Mouse (Mus musculus) midbrain, postnatal 0 days (tissue): ENCODE data around the gene Galnt9. TPM values are rescaled to one million over a fixed set of nuclear protein-coding genes. Genes with fewer than 3 reads are reported as not detected.
A peak's percentile ranks its signal among the peaks of the same experiment; 100 is the strongest.

Source experiments
- ATAC-seq: fragments of 200-750 bp; cut with Nextera tagmentation; 2 replicates; pipeline ENCODE4 v1.8.0; 2017; ENCODE audit warnings: moderate number of reproducible peaks, mild to moderate bottlenecking, moderate TSS enrichment, moderate library complexity; ENCODE audit not compliant: low FRiP score
- DNase-seq: peaks from one replicate; pipeline ENCODE4 v3.0.0-alpha.2; 2015; ENCODE audit warnings: low spot score
- H3K27ac ChIP-seq: fragments of 300-500 bp; sonication (generic); 2 replicates; pipeline ENCODE4 v1.5.1; 2014; ENCODE audit warnings: low read depth, mild to moderate bottlenecking, low read length, mixed read lengths
- H3K27me3 ChIP-seq: fragments of 300-500 bp; sonication (generic); 2 replicates; pipeline ENCODE4 v1.6.1; 2014; ENCODE audit warnings: low read length, control low read depth, mixed read lengths; ENCODE audit not compliant: insufficient read depth
- H3K36me3 ChIP-seq: fragments of 300-500 bp; sonication (generic); 2 replicates; pipeline ENCODE4 v1.6.1; 2014; ENCODE audit warnings: low read length, control low read depth, mixed read lengths; ENCODE audit not compliant: insufficient read depth
- H3K4me1 ChIP-seq: fragments of 300-500 bp; sonication (generic); 2 replicates; pipeline ENCODE4 v1.6.1; 2014; ENCODE audit warnings: mild to moderate bottlenecking, control low read depth, antibody characterized with exemption, low read length, mixed read lengths; ENCODE audit not compliant: insufficient read depth
- H3K4me2 ChIP-seq: fragments of 300-500 bp; sonication (generic); 2 replicates; pipeline ENCODE4 v1.6.1; 2014; ENCODE audit warnings: low read depth, mild to moderate bottlenecking, low read length, mixed read lengths; ENCODE audit not compliant: poor library complexity, severe bottlenecking
- H3K4me3 ChIP-seq: fragments of 300-500 bp; sonication (generic); 2 replicates; pipeline ENCODE4 v1.5.1; 2014; ENCODE audit warnings: low read depth, mild to moderate bottlenecking, low read length, moderate library complexity
- H3K9ac ChIP-seq: fragments of 300-500 bp; sonication (generic); replicated peaks from 2 replicates; pipeline ENCODE4 v1.6.1; 2014; ENCODE audit warnings: mild to moderate bottlenecking, low read length, moderate library complexity, mixed read lengths; ENCODE audit not compliant: poor library complexity, severe bottlenecking
- H3K9me3 ChIP-seq: fragments of 300-500 bp; sonication (generic); 2 replicates; pipeline ENCODE4 v1.6.1; 2016; ENCODE audit warnings: low read length, control low read depth
- CTCF ChIP-seq: IDR thresholded peaks from 2 replicates; pipeline ENCODE4 v1.5.1; 2016; ENCODE audit warnings: antibody characterized with exemption, mild to moderate bottlenecking
- WGBS: fragments of 180-500 bp; shearing (Covaris S2); extraction: QIAGEN DNeasy Blood & Tissue Kit; methylation state at CpG from one replicate; pipeline ENCODE4 v1.1.7; 2014; 5-methylcytosine and 5-hydroxymethylcytosine counted together
- polyA plus RNA-seq: library from polyadenylated mRNA; unstranded; fragments of >200 nt; fragmentation: Nextera tagmentation; extraction: Ambion mirVana; gene quantifications from 2 replicates; pipeline ENCODE4 v1.2.1, GENCODE M21; 2015
- total RNA-seq: library from RNA; depleted of rRNA; stranded (reverse); fragments of >200 nt; gene quantifications from 2 replicates; pipeline ENCODE4 v1.2.3, GENCODE M21; 2014

The Galnt9 gene
- total and polyA plus RNA-seq, 2 experiments from 2014 or later: 23.1 to 34.0 TPM

GRCm38 (mm10) chr5:110629525-110630120, 85.5 kb downstream of the Galnt9 start:
- no peak overlapping the region for H3K4me3 ChIP-seq
- no peaks in the 10 kb centered on the region for H3K27me3 ChIP-seq
- no peak overlapping the region for H3K27ac ChIP-seq
- no peak for TF ChIP-seq CTCF
- no peaks in the 10 kb centered on the region for H3K36me3 ChIP-seq
- no peak overlapping the region for H3K4me2 ChIP-seq
- H3K4me1 ChIP-seq: no peaks in the 10 kb centered on the region
- H3K9me3 ChIP-seq: no peaks in the 10 kb centered on the region
- DNase-seq (no peak), ATAC-seq (no peak)
- 75% methylated on average over 2 of the region's 2 CpGs for WGBS
- H3K9ac ChIP-seq: no peak overlapping the region

- H3K9ac ChIP-seq: no peak overlapping the region
- peak; percentile 84 for TF ChIP-seq CTCF
- no peak overlapping the region for H3K4me3 ChIP-seq
- peak; percentile 73 for DNase-seq
- no peaks in the 10 kb centered on the region for H3K4me1 ChIP-seq
- no peaks in the 10 kb centered on the region for H3K9me3 ChIP-seq
- ATAC-seq: no peak
- H3K4me2 ChIP-seq: no peak overlapping the region
- no peak overlapping the region for H3K27ac ChIP-seq
- H3K36me3 ChIP-seq: no peaks in the 10 kb centered on the region
- WGBS: 38% methylated on average over 6 of the region's 6 CpGs
- H3K27me3 ChIP-seq: no peaks in the 10 kb centered on the region
Observed at GRCm38 (mm10) chr5:110635951-110636707, 92.0 kb downstream of the Galnt9 start.

GRCm38 (mm10) chr5:110638306-110639074, 94.3 kb downstream of the Galnt9 start:
- WGBS: 79% methylated on average over 7 of the region's 7 CpGs
- ATAC-seq (no peak), DNase-seq (no peak)
- no peak overlapping the region for H3K4me3 ChIP-seq
- TF ChIP-seq CTCF: peak; percentile 35
- H3K4me1 ChIP-seq: no peaks in the 10 kb centered on the region
- no peak overlapping the region for H3K9ac ChIP-seq
- H3K27me3 ChIP-seq: no peaks in the 10 kb centered on the region
- no peak overlapping the region for H3K27ac ChIP-seq
- H3K9me3 ChIP-seq: no peaks in the 10 kb centered on the region
- H3K36me3 ChIP-seq: no peaks in the 10 kb centered on the region
- H3K4me2 ChIP-seq: no peak overlapping the region

DNA sequence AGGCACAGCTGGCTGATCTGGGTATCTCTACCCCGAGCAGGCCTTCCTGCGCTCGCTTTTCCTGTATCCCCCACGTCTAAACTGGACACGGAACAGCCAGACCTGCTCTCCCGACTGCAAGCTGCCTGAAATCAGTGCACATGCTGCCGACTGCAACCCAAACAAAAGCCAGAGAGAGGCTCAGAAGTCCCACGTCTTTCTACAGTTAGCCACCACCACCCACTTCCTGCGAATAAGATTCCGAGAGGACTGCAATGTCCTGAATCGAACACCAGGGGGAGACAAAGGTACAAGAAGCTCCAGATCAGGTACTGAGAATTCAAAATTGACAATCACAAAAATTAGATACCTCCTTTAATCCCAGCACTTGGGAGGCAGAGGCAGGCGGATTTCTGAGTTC, 95.3 kb downstream of the Galnt9 start:
- peak; percentile 89 for TF ChIP-seq CTCF
- ATAC-seq: no peak
- no peak overlapping the region for H3K4me2 ChIP-seq

DNA sequence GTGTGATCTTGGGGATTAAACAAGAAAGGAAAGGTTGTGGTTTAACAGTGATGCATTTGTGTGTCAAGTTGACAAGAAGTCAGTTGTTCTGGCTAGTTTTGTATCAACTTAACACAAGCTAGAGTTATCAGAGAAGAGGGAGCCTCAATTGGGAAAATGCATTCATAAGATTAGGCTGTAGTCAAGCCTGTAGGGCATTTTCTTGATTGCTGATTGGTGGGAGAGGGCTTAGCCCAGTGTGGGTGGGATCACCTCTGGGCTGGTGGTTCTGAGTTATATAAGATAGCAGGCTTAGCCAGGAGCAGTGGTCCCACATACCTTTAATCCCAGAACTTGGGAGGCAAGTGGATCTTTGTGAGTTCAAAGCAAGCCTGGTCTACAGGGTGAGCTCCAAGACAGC, 102.2 kb downstream of the Galnt9 start:
- Histone ChIP-seq H3K9ac (no peak overlapping the region), H3K36me3 (peaks cover 43% of the 10 kb centered on the region), H3K27ac (no peak overlapping the region), H3K27me3 (no peaks in the 10 kb centered on the region), H3K4me1 (no peaks in the 10 kb centered on the region), H3K9me3 (no peaks in the 10 kb centered on the region), H3K4me3 (no peak overlapping the region), H3K4me2 (no peak overlapping the region)
- no peak for TF ChIP-seq CTCF
- no peak for ATAC-seq
- DNase-seq: no peak

More for the DNA sequence above, 95.3 kb downstream of the Galnt9 start:
- H3K27me3 ChIP-seq: no peaks in the 10 kb centered on the region
- H3K27ac ChIP-seq: no peak overlapping the region
- 26% methylated on average over 12 of the region's 12 CpGs for WGBS
- DNase-seq: peak; percentile 70
- H3K9me3 ChIP-seq: no peaks in the 10 kb centered on the region
- no peaks in the 10 kb centered on the region for H3K36me3 ChIP-seq
- H3K4me3 ChIP-seq: no peak overlapping the region
- H3K4me1 ChIP-seq: no peaks in the 10 kb centered on the region
- no peak overlapping the region for H3K9ac ChIP-seq
